Comparison of ENCODE assay signal across 15 mouse cellular contexts in genomic region chr2:75245662-75246061, GRCm38 (mm10).
DNase-seq lines count a peak whose midpoint lies in the region; ATAC-seq and TF ChIP-seq lines count a peak whose summit lies in the region.
"Had no signal": no experiment of that assay in that cellular context is flagged by ENCODE, and none has a peak within 500 bp of the region (broad histone marks: within the 10 kb centered on the region; RNA-seq: fewer than 3 reads in every experiment).

No protein-coding gene starts in this region.

- H3K36me3 ChIP-seq in midbrain, embryonic 13.5 days, result no peaks in the 10 kb centered on the region
- H3K36me3 ChIP-seq in midbrain, embryonic 10.5 days, result no peaks in the 10 kb centered on the region
- H3K36me3 ChIP-seq in hindbrain, embryonic 14.5 days (replicated peaks; ENCODE audit: control insufficient read depth, insufficient read depth), result no peaks in the 10 kb centered on the region
- H3K36me3 ChIP-seq in neural tube, embryonic 15.5 days, result no peaks in the 10 kb centered on the region
- no peaks in the 10 kb centered on the region for H3K36me3 ChIP-seq in intestine, postnatal 0 days (ENCODE audit: control insufficient read depth, insufficient read depth)
- H3K36me3 ChIP-seq: heart, embryonic 15.5 days; limb, embryonic 10.5 days had no signal

- no peaks in the 10 kb centered on the region for H3K27me3 ChIP-seq in midbrain, embryonic 13.5 days
- H3K27me3 ChIP-seq in midbrain, embryonic 10.5 days (ENCODE audit: low read depth, poor library complexity, severe bottlenecking), result no peaks in the 10 kb centered on the region
- no peaks in the 10 kb centered on the region for H3K27me3 ChIP-seq in hindbrain, embryonic 14.5 days (ENCODE audit: control insufficient read depth, insufficient read depth, low read length)
- no peaks in the 10 kb centered on the region for H3K27me3 ChIP-seq in neural tube, embryonic 15.5 days (replicated peaks)
- no peaks in the 10 kb centered on the region for H3K27me3 ChIP-seq in intestine, postnatal 0 days (replicated peaks; ENCODE audit: control insufficient read depth, insufficient read depth, low read length)
- H3K27me3 ChIP-seq: CH12.LX; heart, embryonic 15.5 days had no signal

- H3K4me3 ChIP-seq in gastrocnemius, adult 2 months, result no peak overlapping the region
- no peak overlapping the region for H3K4me3 ChIP-seq in midbrain, embryonic 13.5 days (replicated peaks)
- no peak overlapping the region for H3K4me3 ChIP-seq in midbrain, embryonic 10.5 days
- no peak overlapping the region for H3K4me3 ChIP-seq in hindbrain, embryonic 14.5 days (replicated peaks; ENCODE audit: low read length)
- H3K4me3 ChIP-seq in neural tube, embryonic 15.5 days (replicated peaks), result no peak overlapping the region
- H3K4me3 ChIP-seq in intestine, postnatal 0 days (ENCODE audit: low read depth, low read length), result no peak overlapping the region
- H3K4me3 ChIP-seq: heart, embryonic 15.5 days; limb, embryonic 10.5 days had no signal

- H3K4me1 ChIP-seq in midbrain, embryonic 13.5 days (replicated peaks), result peaks cover 25% of the 10 kb centered on the region
- H3K4me1 ChIP-seq in midbrain, embryonic 10.5 days, result peaks cover 19% of the 10 kb centered on the region
- H3K4me1 ChIP-seq in hindbrain, embryonic 14.5 days (replicated peaks; ENCODE audit: control insufficient read depth, insufficient read depth, low read length), result peaks cover 26% of the 10 kb centered on the region
- H3K4me1 ChIP-seq in neural tube, embryonic 15.5 days, result peaks cover 26% of the 10 kb centered on the region
- H3K4me1 ChIP-seq in intestine, postnatal 0 days (replicated peaks; ENCODE audit: control insufficient read depth, insufficient read depth, low read length), result no peaks in the 10 kb centered on the region

- no peaks in the 10 kb centered on the region for H3K9me3 ChIP-seq in midbrain, embryonic 13.5 days
- no peaks in the 10 kb centered on the region for H3K9me3 ChIP-seq in midbrain, embryonic 10.5 days (replicated peaks)
- H3K9me3 ChIP-seq in hindbrain, embryonic 14.5 days (ENCODE audit: control insufficient read depth, low read length), result no peaks in the 10 kb centered on the region
- H3K9me3 ChIP-seq in neural tube, embryonic 15.5 days (replicated peaks), result no peaks in the 10 kb centered on the region
- no peaks in the 10 kb centered on the region for H3K9me3 ChIP-seq in intestine, postnatal 0 days (ENCODE audit: control insufficient read depth)
- H3K9me3 ChIP-seq: heart, embryonic 15.5 days; limb, embryonic 10.5 days had no signal

- H3K27ac ChIP-seq in gastrocnemius, adult 2 months, result peak overlapping the region; percentile 53; the same call in 1 of the 2 replicates
- H3K27ac ChIP-seq in midbrain, embryonic 13.5 days, result peak overlapping the region; percentile 45
- H3K27ac ChIP-seq in midbrain, embryonic 10.5 days (replicated peaks), result no peak overlapping the region
- H3K27ac ChIP-seq in hindbrain, embryonic 14.5 days, result peak overlapping the region; percentile 86
- H3K27ac ChIP-seq in neural tube, embryonic 15.5 days (replicated peaks), result peak overlapping the region; percentile 78
- H3K27ac ChIP-seq in intestine, postnatal 0 days (ENCODE audit: low read depth, low read length), result no peak overlapping the region
- H3K27ac ChIP-seq: heart, embryonic 15.5 days; limb, embryonic 10.5 days had no signal

- no peak for TF ChIP-seq CTCF in gastrocnemius, adult 2 months (IDR thresholded peaks at IDR 0.05)
- TF ChIP-seq CTCF in intestine, postnatal 0 days (IDR thresholded peaks at IDR 0.05; ENCODE audit: low read depth), result no peak

- no peak overlapping the region for H3K9ac ChIP-seq in midbrain, embryonic 13.5 days (replicated peaks)
- H3K9ac ChIP-seq in hindbrain, embryonic 14.5 days, result no peak overlapping the region
- no peak overlapping the region for H3K9ac ChIP-seq in neural tube, embryonic 15.5 days (replicated peaks)
- no peak overlapping the region for H3K9ac ChIP-seq in intestine, postnatal 0 days (ENCODE audit: low read depth, low read length)
- H3K9ac ChIP-seq: heart, embryonic 15.5 days; lung, embryonic 14.5 days had no signal

- DNase-seq in gastrocnemius, adult 2 months, result no peak
- no peak for DNase-seq in gastrocnemius, postnatal 36 days
- no peak for DNase-seq in midbrain, embryonic 10.5 days (ENCODE audit: low spot score)
- no peak for DNase-seq in hindbrain, embryonic 14.5 days (ENCODE audit: low spot score)
- no peak for DNase-seq in layer of hippocampus, postnatal 25 days (ENCODE audit: extremely low spot score in 1 of 2, low spot score in 1 of 2)
- DNase-seq: cerebellum, adult 11 months; cerebellum, postnatal 25 days; kidney, adult 8-10 months had no signal

- WGBS in midbrain, embryonic 13.5 days, result 72% methylated on average over 5 of the region's 5 CpGs
- WGBS in midbrain, embryonic 10.5 days, result 88% methylated on average over 5 of the region's 5 CpGs
- 56% methylated on average over 5 of the region's 5 CpGs for WGBS in hindbrain, embryonic 14.5 days
- WGBS in neural tube, embryonic 15.5 days, result 54% methylated on average over 5 of the region's 5 CpGs
- WGBS in intestine, postnatal 0 days, result 74% methylated on average over 5 of the region's 5 CpGs

- peak; percentile 44; the same call in 1 of the 2 replicates for ATAC-seq in midbrain, embryonic 13.5 days
- ATAC-seq in hindbrain, embryonic 14.5 days (ENCODE audit: low FRiP score), result no peak
- no peak for ATAC-seq in neural tube, embryonic 15.5 days (ENCODE audit: low FRiP score)
- no peak for ATAC-seq in intestine, postnatal 0 days

- peak overlapping the region; percentile 44; the same call in 1 of the 2 replicates for H3K4me2 ChIP-seq in midbrain, embryonic 13.5 days (replicated peaks)
- peak overlapping the region; percentile 36 for H3K4me2 ChIP-seq in hindbrain, embryonic 14.5 days (replicated peaks)
- peak overlapping the region; percentile 45 for H3K4me2 ChIP-seq in neural tube, embryonic 15.5 days
- no peak overlapping the region for H3K4me2 ChIP-seq in intestine, postnatal 0 days (replicated peaks; ENCODE audit: low read depth)
- H3K4me2 ChIP-seq: lung, embryonic 14.5 days had no signal

- intact Hi-C loops in gastrocnemius, adult 2 months (cut with DNase I), result no loop called here
- intact Hi-C loops in gastrocnemius, postnatal 36 days (cut with DNase I), result no loop called here

Comparison
In these comparisons a context has a peak if more than half of its experiments do, and no peak if none do; other contexts are left out.
1. H3K27ac ChIP-seq: peak in gastrocnemius, adult 2 months (single experiment), midbrain, embryonic 13.5 days (single experiment), hindbrain, embryonic 14.5 days (single experiment) and neural tube, embryonic 15.5 days (single experiment); none in midbrain, embryonic 10.5 days (single experiment) and intestine, postnatal 0 days (single experiment).